Mouse (Mus musculus): ENCODE measurements around the gene Slc38a11. TPM values are rescaled to one million over a fixed set of nuclear protein-coding genes. Genes with fewer than 3 reads are reported as not detected.
A peak's percentile ranks its signal among the peaks of the same experiment; 100 is the strongest.

The Slc38a11 gene
- total and polyA plus RNA-seq, 2 experiments: 0.37 TPM; not detected in 1

DNA sequence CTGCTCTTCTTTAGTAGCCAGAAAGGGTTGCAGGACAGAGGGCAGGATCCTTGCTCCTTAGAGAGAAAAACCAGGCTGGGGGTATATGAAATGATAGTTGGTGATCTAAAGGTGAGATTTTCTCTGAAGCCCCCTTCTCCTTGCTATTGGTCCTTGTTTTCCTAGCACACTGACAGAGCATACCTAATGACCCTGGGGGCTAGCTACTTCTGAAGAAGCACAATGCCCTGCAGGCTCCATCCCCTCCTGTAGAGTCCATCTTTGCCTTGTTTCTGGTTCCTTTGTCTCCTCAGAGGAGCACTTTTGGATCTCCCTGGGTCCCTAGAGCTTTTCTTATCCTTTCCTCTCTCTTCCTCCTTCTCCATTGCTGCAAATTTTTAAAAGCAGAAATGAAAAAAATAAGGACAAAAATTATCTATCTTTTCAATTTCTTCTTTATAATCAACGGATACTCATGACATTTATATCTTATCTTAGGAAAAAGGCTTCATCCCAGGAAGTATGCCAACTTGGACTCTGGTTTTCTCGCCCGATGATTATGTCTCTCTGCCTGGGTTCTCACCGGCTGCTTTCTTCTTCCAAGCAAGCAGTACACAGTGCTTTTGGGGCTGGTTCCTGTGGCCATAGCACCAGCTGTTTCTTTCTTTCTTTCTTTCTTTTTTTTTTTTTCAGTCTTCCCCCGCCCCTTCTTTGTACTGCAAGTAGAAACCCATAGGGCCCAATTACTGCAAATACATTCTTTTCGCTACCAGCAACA is 41.7 kb downstream of the Slc38a11 start:
- no peak for TF ChIP-seq POLR2A (IDR thresholded peaks at IDR 0.05; ENCODE audit: extremely low read depth, insufficient read depth, low read length)
- no peak for TF ChIP-seq CTCF (IDR thresholded peaks at IDR 0.05; ENCODE audit: low read depth, low read length)
- Histone ChIP-seq H3K27ac (replicated peaks; ENCODE audit: insufficient read depth, low read depth, low read length) (no peak overlapping the region), H3K4me3 (ENCODE audit: insufficient read depth, low read depth, low read length) (no peak overlapping the region), H3K9ac (ENCODE audit: low read depth, low read length) (no peak overlapping the region), H3K27me3 (ENCODE audit: control insufficient read depth, insufficient read depth, low read length) (no peaks in the 10 kb centered on the region), H3K36me3 (ENCODE audit: control insufficient read depth, insufficient read depth, low read length) (no peaks in the 10 kb centered on the region), H3K4me1 (ENCODE audit: control insufficient read depth, insufficient read depth, low read length) (peaks cover 2% of the 10 kb centered on the region; the same call in 1 of the 2 replicates), H3K79me2 (ENCODE audit: control insufficient read depth, insufficient read depth, low read length) (no peaks in the 10 kb centered on the region)
- 84% methylated on average over 6 of the region's 6 CpGs for WGBS
- no peak for DNase-seq (ENCODE audit: extremely low read depth, low read depth, low spot score)

GRCm38 (mm10) chr2:65320975-65321374 is 42.9 kb downstream of the Slc38a11 start:
- Histone ChIP-seq H3K27me3 (ENCODE audit: control insufficient read depth, insufficient read depth, low read length) (no peaks in the 10 kb centered on the region), H3K27ac (replicated peaks; ENCODE audit: insufficient read depth, low read depth, low read length) (no peak overlapping the region), H3K4me3 (ENCODE audit: insufficient read depth, low read depth, low read length) (no peak overlapping the region), H3K36me3 (ENCODE audit: control insufficient read depth, insufficient read depth, low read length) (no peaks in the 10 kb centered on the region), H3K9ac (ENCODE audit: low read depth, low read length) (no peak overlapping the region), H3K79me2 (ENCODE audit: control insufficient read depth, insufficient read depth, low read length) (no peaks in the 10 kb centered on the region), H3K4me1 (ENCODE audit: control insufficient read depth, insufficient read depth, low read length) (peaks cover 2% of the 10 kb centered on the region; the same call in 1 of the 2 replicates)
- TF ChIP-seq POLR2A (IDR thresholded peaks at IDR 0.05; ENCODE audit: extremely low read depth, insufficient read depth, low read length) (no peak), CTCF (IDR thresholded peaks at IDR 0.05; ENCODE audit: low read depth, low read length) (no peak)
- 40% methylated on average over 2 of the region's 2 CpGs for WGBS
- DNase-seq (ENCODE audit: extremely low read depth, low read depth, low spot score): peak; percentile 62

- H3K27ac ChIP-seq (replicated peaks; ENCODE audit: insufficient read depth, low read depth, low read length): no peak overlapping the region
- no peaks in the 10 kb centered on the region for H3K36me3 ChIP-seq (ENCODE audit: control insufficient read depth, insufficient read depth, low read length)
- H3K27me3 ChIP-seq (ENCODE audit: control insufficient read depth, insufficient read depth, low read length): no peaks in the 10 kb centered on the region
- DNase-seq (ENCODE audit: extremely low read depth, low read depth, low spot score): no peak
- no peak overlapping the region for H3K9ac ChIP-seq (ENCODE audit: low read depth, low read length)
- 74% methylated on average over 12 of the region's 12 CpGs for WGBS
- no peaks in the 10 kb centered on the region for H3K79me2 ChIP-seq (ENCODE audit: control insufficient read depth, insufficient read depth, low read length)
- no peak overlapping the region for H3K4me3 ChIP-seq (ENCODE audit: insufficient read depth, low read depth, low read length)
- no peak for TF ChIP-seq CTCF (IDR thresholded peaks at IDR 0.05; ENCODE audit: low read depth, low read length)
- no peak for TF ChIP-seq POLR2A (IDR thresholded peaks at IDR 0.05; ENCODE audit: extremely low read depth, insufficient read depth, low read length)
- H3K4me1 ChIP-seq (ENCODE audit: control insufficient read depth, insufficient read depth, low read length): peaks cover 1% of the 10 kb centered on the region; the same call in 1 of the 2 replicates
Measured at GRCm38 (mm10) chr2:65316721-65317120, 47.1 kb downstream of the Slc38a11 start.

DNA sequence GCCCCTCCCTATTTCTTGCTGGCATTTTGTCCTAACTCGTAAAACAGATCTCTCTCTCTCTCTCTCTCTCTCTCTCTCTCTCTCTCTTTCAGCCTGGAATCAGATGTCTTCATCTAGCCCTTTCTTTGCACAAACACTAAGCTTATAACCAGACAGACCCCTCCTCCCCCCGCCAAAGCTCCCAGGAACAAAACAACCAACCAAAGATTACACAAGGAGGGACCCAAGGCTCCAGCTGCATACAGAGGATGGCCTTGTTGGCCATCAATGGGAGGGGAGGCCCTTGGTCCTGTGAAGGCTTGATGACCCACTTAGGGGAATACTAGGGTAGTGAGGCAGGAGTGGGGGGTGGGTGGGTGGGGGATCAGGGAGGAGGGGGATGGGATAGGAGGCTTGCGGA is 52.6 kb downstream of the Slc38a11 start:
- DNase-seq (ENCODE audit: extremely low read depth, low read depth, low spot score): no peak
- Histone ChIP-seq H3K79me2 (ENCODE audit: control insufficient read depth, insufficient read depth, low read length) (no peaks in the 10 kb centered on the region), H3K27ac (replicated peaks; ENCODE audit: insufficient read depth, low read depth, low read length) (no peak overlapping the region), H3K4me1 (ENCODE audit: control insufficient read depth, insufficient read depth, low read length) (peaks cover 1% of the 10 kb centered on the region; the same call in 1 of the 2 replicates), H3K36me3 (ENCODE audit: control insufficient read depth, insufficient read depth, low read length) (no peaks in the 10 kb centered on the region), H3K9ac (ENCODE audit: low read depth, low read length) (no peak overlapping the region), H3K4me3 (ENCODE audit: insufficient read depth, low read depth, low read length) (no peak overlapping the region), H3K27me3 (ENCODE audit: control insufficient read depth, insufficient read depth, low read length) (no peaks in the 10 kb centered on the region)
- WGBS: 86% methylated on average over 3 of the region's 3 CpGs
- TF ChIP-seq CTCF (IDR thresholded peaks at IDR 0.05; ENCODE audit: low read depth, low read length) (no peak), POLR2A (IDR thresholded peaks at IDR 0.05; ENCODE audit: extremely low read depth, insufficient read depth, low read length) (no peak)

DNA sequence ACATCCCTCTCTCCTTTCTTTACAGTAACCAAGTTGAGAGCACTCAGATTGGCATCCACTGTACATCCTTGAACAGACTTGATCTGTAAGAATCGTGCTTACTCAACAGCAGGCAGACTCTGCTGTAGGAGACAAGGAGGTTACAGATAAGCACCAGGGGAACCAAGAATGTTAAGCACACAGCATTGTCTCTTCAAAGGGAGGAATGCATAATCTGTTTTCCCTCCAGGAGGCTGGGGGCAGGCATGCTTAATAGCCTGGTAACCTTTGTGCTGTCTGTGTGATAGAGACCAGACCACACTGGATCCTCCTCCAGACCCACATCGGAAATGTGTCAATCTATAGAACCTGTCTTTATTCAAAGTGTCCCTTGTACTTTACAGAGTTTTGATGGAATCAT is 67.3 kb downstream of the Slc38a11 start:
- H3K4me1 ChIP-seq (ENCODE audit: control insufficient read depth, insufficient read depth, low read length): 0 out of 2 replicates have a peak, but pooled peaks cover 2% of the 10 kb centered on the region
- DNase-seq (ENCODE audit: extremely low read depth, low read depth, low spot score): no peak
- no peak overlapping the region for H3K27ac ChIP-seq (replicated peaks; ENCODE audit: insufficient read depth, low read depth, low read length)
- no peak overlapping the region for H3K9ac ChIP-seq (ENCODE audit: low read depth, low read length)
- no peaks in the 10 kb centered on the region for H3K79me2 ChIP-seq (ENCODE audit: control insufficient read depth, insufficient read depth, low read length)
- WGBS: 59% methylated on average over 2 of the region's 2 CpGs
- H3K27me3 ChIP-seq (ENCODE audit: control insufficient read depth, insufficient read depth, low read length): no peaks in the 10 kb centered on the region
- no peak overlapping the region for H3K4me3 ChIP-seq (ENCODE audit: insufficient read depth, low read depth, low read length)
- H3K36me3 ChIP-seq (ENCODE audit: control insufficient read depth, insufficient read depth, low read length): no peaks in the 10 kb centered on the region
- TF ChIP-seq POLR2A (IDR thresholded peaks at IDR 0.05; ENCODE audit: extremely low read depth, insufficient read depth, low read length): no peak
- no peak for TF ChIP-seq CTCF (IDR thresholded peaks at IDR 0.05; ENCODE audit: low read depth, low read length)

- Histone ChIP-seq H3K9ac (ENCODE audit: low read depth, low read length) (no peak overlapping the region), H3K36me3 (ENCODE audit: control insufficient read depth, insufficient read depth, low read length) (no peaks in the 10 kb centered on the region), H3K27me3 (ENCODE audit: control insufficient read depth, insufficient read depth, low read length) (no peaks in the 10 kb centered on the region), H3K4me1 (ENCODE audit: control insufficient read depth, insufficient read depth, low read length) (0 out of 2 replicates have a peak, but pooled peaks cover 2% of the 10 kb centered on the region), H3K4me3 (ENCODE audit: insufficient read depth, low read depth, low read length) (no peak overlapping the region), H3K27ac (replicated peaks; ENCODE audit: insufficient read depth, low read depth, low read length) (no peak overlapping the region), H3K79me2 (ENCODE audit: control insufficient read depth, insufficient read depth, low read length) (no peaks in the 10 kb centered on the region)
- 62% methylated on average over 8 of the region's 8 CpGs for WGBS
- DNase-seq (ENCODE audit: extremely low read depth, low read depth, low spot score): peak; percentile 36
- TF ChIP-seq POLR2A (IDR thresholded peaks at IDR 0.05; ENCODE audit: extremely low read depth, insufficient read depth, low read length): no peak
- TF ChIP-seq CTCF (IDR thresholded peaks at IDR 0.05; ENCODE audit: low read depth, low read length): no peak
Measured at GRCm38 (mm10) chr2:65294092-65294491, 69.7 kb downstream of the Slc38a11 start.
